13 mouse cellular contexts compared by ENCODE assay signal in the genomic region with DNA sequence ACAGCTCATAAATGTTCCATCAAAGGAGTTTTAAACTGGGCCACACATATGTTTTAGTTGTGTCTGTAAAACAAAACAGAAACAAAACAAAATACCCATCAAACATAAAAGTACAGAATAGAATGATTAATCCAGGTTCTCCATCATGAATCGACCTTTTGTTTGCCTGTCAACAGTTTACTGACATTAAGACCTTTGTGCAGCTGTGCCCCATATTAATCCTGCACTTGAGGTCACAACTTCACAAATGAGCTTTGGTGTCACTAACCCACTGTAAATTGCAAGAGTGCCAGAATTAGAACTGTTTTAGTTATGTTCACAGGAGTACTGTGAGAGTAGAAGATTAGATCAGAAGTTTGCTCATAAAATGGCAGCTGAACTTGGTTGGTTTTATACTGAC.
"Had no signal": no experiment of that assay in that cellular context is flagged by ENCODE, and none has a peak within 500 bp of the region (broad histone marks: within the 10 kb centered on the region; RNA-seq: fewer than 3 reads in every experiment).

No protein-coding gene starts in this region.

- DNase-seq: gastrocnemius, postnatal 14 days; gastrocnemius, postnatal 36 days; heart, adult 11 months; heart, adult 2 months; heart, postnatal 14 days; heart, postnatal 36 days; kidney, adult 18-20 months; kidney, adult 8-10 months; kidney, postnatal 14 days; kidney, postnatal 36 days; layer of hippocampus, adult 9-11 months; layer of hippocampus, postnatal 36 days; left cerebral cortex, postnatal 4 days had no signal
